Mouse (Mus musculus) CD4-positive, CD25-positive, alpha-beta regulatory T cell, adult 2 months (primary cell): ENCODE measurements at regions not wholly inside any gene's neighbourhood (a gene's known extent, or its start where the extent isn't known, plus 50 kb on each side); places are given as distances from the start of the nearest gene placed in this dataset.
A peak's percentile ranks its signal among the peaks of the same experiment; 100 is the strongest.

ENCODE experiments used
- DNase-seq: peaks from one replicate; pipeline ENCODE4 v3.0.0-alpha.2; 2012; ENCODE audit warnings: low read depth, low spot score

GRCm38 (mm10) chr2:72825251-72825650 is 155.0 kb downstream of the Sp3 start:
- no peak for DNase-seq

- DNase-seq = no peak
Observed at GRCm38 (mm10) chr2:72829139-72829538, 151.1 kb downstream of the Sp3 start.

GRCm38 (mm10) chr2:72832770-72833169 is 147.5 kb downstream of the Sp3 start:
- DNase-seq = no peak

GRCm38 (mm10) chr2:72838085-72838727 is 142.0 kb downstream of the Sp3 start:
- peak; percentile 92 for DNase-seq

GRCm38 (mm10) chr2:72839673-72840072 is 140.6 kb downstream of the Sp3 start:
- DNase-seq = no peak

GRCm38 (mm10) chr2:72841367-72841766 is 138.9 kb downstream of the Sp3 start:
- DNase-seq = peak; percentile 48

- no peak for DNase-seq
Observed at GRCm38 (mm10) chr2:72843610-72844009, 136.6 kb downstream of the Sp3 start.

- no peak for DNase-seq
Observed at GRCm38 (mm10) chr2:72849441-72850192, 130.6 kb downstream of the Sp3 start.

- DNase-seq = no peak
Observed at GRCm38 (mm10) chr2:72852509-72852908, 127.7 kb downstream of the Sp3 start.

GRCm38 (mm10) chr2:72855276-72855970 is 124.8 kb downstream of the Sp3 start:
- peak; percentile 82 for DNase-seq

- peak; percentile 52 for DNase-seq
Observed at GRCm38 (mm10) chr2:72855971-72856755, 124.1 kb downstream of the Sp3 start.

GRCm38 (mm10) chr2:72857377-72857776 is 122.9 kb downstream of the Sp3 start:
- DNase-seq = peak; percentile 59

- no peak for DNase-seq
Observed at GRCm38 (mm10) chr2:72865462-72866365, 114.5 kb downstream of the Sp3 start.

GRCm38 (mm10) chr2:72866366-72866688 is 113.9 kb downstream of the Sp3 start:
- DNase-seq = no peak

GRCm38 (mm10) chr2:72868173-72868572 is 112.1 kb downstream of the Sp3 start:
- peak; percentile 38 for DNase-seq

GRCm38 (mm10) chr2:72871836-72872235 is 108.4 kb downstream of the Sp3 start:
- DNase-seq = no peak

- DNase-seq = peak; percentile 38
Observed at GRCm38 (mm10) chr2:72873948-72874347, 106.3 kb downstream of the Sp3 start.

GRCm38 (mm10) chr2:72874533-72874932 is 105.7 kb downstream of the Sp3 start:
- DNase-seq = peak; percentile 60

GRCm38 (mm10) chr2:72875677-72876076 is 104.6 kb downstream of the Sp3 start:
- no peak for DNase-seq

GRCm38 (mm10) chr2:72880016-72880415 is 100.2 kb downstream of the Sp3 start:
- DNase-seq = no peak

GRCm38 (mm10) chr2:72881554-72881953 is 98.7 kb downstream of the Sp3 start:
- DNase-seq = peak; percentile 49
